Mouse (Mus musculus) small intestine, adult 2 months (tissue): Measurements from ENCODE around the gene Lax1. TPM values are rescaled to one million over a fixed set of nuclear protein-coding genes. Genes with fewer than 3 reads are reported as not detected.

ENCODE experiments used
- H3K27ac ChIP-seq: fragments of 200-500 bp; 2 replicates; pipeline ENCODE4 v1.5.1; 2012; ENCODE audit warnings: low read depth, low read length, control low read depth, inconsistent platforms; ENCODE audit not compliant: insufficient read depth
- H3K27me3 ChIP-seq: fragments of 200-500 bp; 2 replicates; pipeline ENCODE4 v1.6.1; 2012; ENCODE audit warnings: mild to moderate bottlenecking, moderate library complexity, low read length, inconsistent platforms; ENCODE audit not compliant: control insufficient read depth, insufficient read depth
- H3K36me3 ChIP-seq: fragments of 200-500 bp; 2 replicates; pipeline ENCODE4 v1.6.1; 2012; ENCODE audit warnings: mild to moderate bottlenecking, low read length, control low read depth, inconsistent platforms; ENCODE audit not compliant: control insufficient read depth, insufficient read depth
- H3K4me1 ChIP-seq: fragments of 200-500 bp; 2 replicates; pipeline ENCODE4 v1.6.1; 2012; ENCODE audit warnings: low read length, inconsistent platforms, mixed read lengths; ENCODE audit not compliant: control insufficient read depth, insufficient read depth, insufficient read length
- H3K4me3 ChIP-seq: fragments of 200-500 bp; 2 replicates; pipeline ENCODE4 v1.5.1; 2012; ENCODE audit warnings: low read depth, mild to moderate bottlenecking, control low read depth, inconsistent platforms, low read length, moderate library complexity
- CTCF ChIP-seq: fragments of 200-500 bp; IDR thresholded peaks from 2 replicates; pipeline ENCODE4 v1.5.1; 2012; ENCODE audit warnings: low read depth, mild to moderate bottlenecking, control low read depth, inconsistent platforms, low read length, moderate library complexity, mixed read lengths; ENCODE audit not compliant: insufficient replicate concordance, insufficient read length; ENCODE audit errors: extremely low read depth
- POLR2A ChIP-seq: fragments of 200-500 bp; IDR thresholded peaks from 2 replicates; pipeline ENCODE4 v1.6.1; 2012; ENCODE audit warnings: low read depth, mild to moderate bottlenecking, control low read depth, inconsistent platforms, low read length, moderate library complexity
- WGBS: fragments of 180-500 bp; shearing (Covaris S2); methylation state at CpG from one replicate; pipeline ENCODE4 v1.1.7; 2018; 5-methylcytosine and 5-hydroxymethylcytosine counted together
- polyA plus RNA-seq: library from polyadenylated mRNA; depleted of rRNA; stranded (reverse); fragments of >200 nt; gene quantifications from 2 replicates; pipeline ENCODE4 v1.2.3, GENCODE M21; 2012

Lax1 gene
- polyA plus RNA-seq, 1 experiment, result 8.2 TPM

GRCm38 (mm10) chr1:133692195-133692594 lies 2.3 kb upstream of the Lax1 start:
- WGBS, result 68% methylated on average over 4 of the region's 4 CpGs
- Histone ChIP-seq H3K36me3 (no peaks in the 10 kb centered on the region), H3K27me3 (no peaks in the 10 kb centered on the region), H3K27ac (no peak overlapping the region), H3K4me3 (no peak overlapping the region), H3K4me1 (peaks cover 24% of the 10 kb centered on the region)
- TF ChIP-seq CTCF (no peak), POLR2A (no peak)

- TF ChIP-seq CTCF, result no peak
- TF ChIP-seq POLR2A, result no peak
- no peaks in the 10 kb centered on the region for H3K27me3 ChIP-seq
- peaks cover 27% of the 10 kb centered on the region; the same call in 1 of the 2 replicates for H3K4me1 ChIP-seq
- no peak overlapping the region for H3K4me3 ChIP-seq
- H3K36me3 ChIP-seq, result no peaks in the 10 kb centered on the region
- WGBS, result 88% methylated on average over 6 of the region's 6 CpGs
- H3K27ac ChIP-seq, result peak overlapping the region; percentile 45; the same call in 1 of the 2 replicates
Measured at GRCm38 (mm10) chr1:133691046-133691445, 1.1 kb upstream of the Lax1 start.

- WGBS, result 80% methylated on average over 7 of the region's 7 CpGs
- Histone ChIP-seq H3K4me1 (peaks cover 8% of the 10 kb centered on the region; the same call in 1 of the 2 replicates), H3K36me3 (no peaks in the 10 kb centered on the region), H3K27ac (peak overlapping the region; percentile 27; the same call in 1 of the 2 replicates), H3K4me3 (peak overlapping the region; percentile 50), H3K27me3 (no peaks in the 10 kb centered on the region)
- TF ChIP-seq CTCF (no peak), POLR2A (no peak)
Measured at GRCm38 (mm10) chr1:133688301-133688700, 1.6 kb downstream of the Lax1 start.

- TF ChIP-seq CTCF (no peak), POLR2A (no peak)
- Histone ChIP-seq H3K36me3 (no peaks in the 10 kb centered on the region), H3K27ac (peak overlapping the region; percentile 51), H3K27me3 (no peaks in the 10 kb centered on the region), H3K4me1 (peaks cover 9% of the 10 kb centered on the region; the same call in 1 of the 2 replicates), H3K4me3 (no peak overlapping the region)
- WGBS, result 34% methylated on average over 10 of the region's 10 CpGs
Measured at GRCm38 (mm10) chr1:133685749-133686519, 4.0 kb downstream of the Lax1 start.

- Histone ChIP-seq H3K27ac (no peak overlapping the region), H3K4me1 (peaks cover 4% of the 10 kb centered on the region; the same call in 1 of the 2 replicates), H3K27me3 (no peaks in the 10 kb centered on the region), H3K36me3 (no peaks in the 10 kb centered on the region), H3K4me3 (no peak overlapping the region)
- no peak for TF ChIP-seq POLR2A
- TF ChIP-seq CTCF, result no peak
- 72% methylated on average over 3 of the region's 3 CpGs for WGBS
Measured at GRCm38 (mm10) chr1:133671801-133672200, 18.1 kb downstream of the Lax1 start.

GRCm38 (mm10) chr1:133671266-133671665 lies 18.6 kb downstream of the Lax1 start:
- peaks cover 4% of the 10 kb centered on the region; the same call in 1 of the 2 replicates for H3K4me1 ChIP-seq
- no peak for TF ChIP-seq CTCF
- TF ChIP-seq POLR2A, result no peak
- peak overlapping the region; percentile 91; the same call in 1 of the 2 replicates for H3K27ac ChIP-seq
- no peaks in the 10 kb centered on the region for H3K27me3 ChIP-seq
- WGBS, result 69% methylated on average over 3 of the region's 3 CpGs
- no peaks in the 10 kb centered on the region for H3K36me3 ChIP-seq
- no peak overlapping the region for H3K4me3 ChIP-seq

GRCm38 (mm10) chr1:133670776-133671175 lies 19.1 kb downstream of the Lax1 start:
- H3K36me3 ChIP-seq, result no peaks in the 10 kb centered on the region
- no peaks in the 10 kb centered on the region for H3K27me3 ChIP-seq
- no peak for TF ChIP-seq POLR2A
- no peak for TF ChIP-seq CTCF
- no peak overlapping the region for H3K4me3 ChIP-seq
- H3K4me1 ChIP-seq, result peaks cover 4% of the 10 kb centered on the region; the same call in 1 of the 2 replicates
- peak overlapping the region; percentile 91 for H3K27ac ChIP-seq
- WGBS, result 32% methylated on average over 6 of the region's 6 CpGs
